Mouse (Mus musculus) stomach, postnatal 0 days (tissue): ENCODE results near the gene Omt2b.

Source experiments
- CTCF ChIP-seq: IDR thresholded peaks from 2 replicates; pipeline ENCODE4 v1.5.1; 2016; ENCODE audit warnings: antibody characterized with exemption, low read depth, mild to moderate bottlenecking, moderate library complexity
- EP300 ChIP-seq: optimal IDR thresholded peaks from 2 replicates; pipeline ENCODE3; 2016; ENCODE audit warnings: antibody characterized with exemption

DNA sequence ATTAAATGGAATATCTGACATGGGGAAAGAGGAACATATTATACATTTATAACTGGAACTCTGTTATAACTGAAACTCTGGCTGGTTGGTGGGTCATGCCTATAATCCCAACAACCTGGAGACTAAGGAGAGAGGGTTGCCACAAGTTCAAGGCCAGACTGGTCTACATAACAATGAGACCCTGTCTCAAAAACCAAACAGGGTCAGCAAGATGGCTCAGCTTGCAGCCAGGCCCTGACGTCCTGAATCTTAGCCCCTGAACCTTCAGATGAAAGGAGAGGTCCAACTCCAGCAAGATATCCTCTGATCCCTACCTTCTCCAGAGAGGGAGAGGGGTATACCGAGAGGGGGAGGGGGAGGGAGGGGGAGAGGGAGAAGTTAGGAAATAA, 33.1 kb downstream of the Omt2b start:
- TF ChIP-seq CTCF (no peak), EP300 (no peak)
